Mouse (Mus musculus) heart, embryonic 16.5 days (tissue): ENCODE results near the gene Jmjd4. TPM values are rescaled to one million over a fixed set of nuclear protein-coding genes. Genes with fewer than 3 reads are reported as not detected.

Source experiments
- ATAC-seq: fragments of 200-750 bp; cut with Nextera tagmentation; replicated peaks from 2 replicates; pipeline ENCODE4 v1.8.0; 2017; ENCODE audit warnings: moderate number of reproducible peaks; ENCODE audit not compliant: insufficient read depth, low FRiP score; ENCODE audit errors: extremely low read depth
- H3K27ac ChIP-seq: fragments of 300-500 bp; sonication (generic); 2 replicates; pipeline ENCODE4 v1.5.1; 2014; ENCODE audit warnings: mild to moderate bottlenecking, low read length, control low read depth, moderate library complexity
- H3K27me3 ChIP-seq: fragments of 300-500 bp; sonication (generic); 2 replicates; pipeline ENCODE4 v1.6.1; 2014; ENCODE audit warnings: low read length, mixed read lengths; ENCODE audit not compliant: control insufficient read depth, insufficient read depth
- H3K36me3 ChIP-seq: fragments of 300-500 bp; sonication (generic); 2 replicates; pipeline ENCODE4 v1.6.1; 2014; ENCODE audit not compliant: control insufficient read depth, insufficient read depth
- H3K4me1 ChIP-seq: fragments of 300-500 bp; sonication (generic); 2 replicates; pipeline ENCODE4 v1.6.1; 2014; ENCODE audit warnings: low read length, mixed read lengths; ENCODE audit not compliant: control insufficient read depth, insufficient read depth
- H3K4me2 ChIP-seq: fragments of 300-500 bp; sonication (generic); 2 replicates; pipeline ENCODE4 v1.6.1; 2014; ENCODE audit warnings: low read depth, mild to moderate bottlenecking, control low read depth, low read length
- H3K4me3 ChIP-seq: fragments of 300-500 bp; sonication (generic); 2 replicates; pipeline ENCODE4 v1.5.1; 2014; ENCODE audit warnings: mild to moderate bottlenecking, control low read depth, low read length
- H3K9ac ChIP-seq: fragments of 300-500 bp; sonication (generic); 2 replicates; pipeline ENCODE4 v1.6.1; 2014; ENCODE audit warnings: low read length, control low read depth
- H3K9me3 ChIP-seq: fragments of 300-500 bp; sonication (generic); replicated peaks from 2 replicates; pipeline ENCODE4 v1.6.1; 2016; ENCODE audit warnings: low read length; ENCODE audit not compliant: control insufficient read depth
- WGBS: fragments of 180-500 bp; shearing (Covaris S2); extraction: QIAGEN DNeasy Blood & Tissue Kit; methylation state at CpG from one replicate; pipeline ENCODE4 v1.1.7; 2014; 5-methylcytosine and 5-hydroxymethylcytosine counted together
- polyA plus RNA-seq: library from polyadenylated mRNA; unstranded; fragments of >200 nt; fragmentation: Nextera tagmentation; extraction: Ambion mirVana; gene quantifications from 2 replicates; pipeline ENCODE4 v1.2.1, GENCODE M21; 2015

Jmjd4 gene
- polyA plus RNA-seq, 1 experiment from 2014 or later: 11.1 TPM

DNA sequence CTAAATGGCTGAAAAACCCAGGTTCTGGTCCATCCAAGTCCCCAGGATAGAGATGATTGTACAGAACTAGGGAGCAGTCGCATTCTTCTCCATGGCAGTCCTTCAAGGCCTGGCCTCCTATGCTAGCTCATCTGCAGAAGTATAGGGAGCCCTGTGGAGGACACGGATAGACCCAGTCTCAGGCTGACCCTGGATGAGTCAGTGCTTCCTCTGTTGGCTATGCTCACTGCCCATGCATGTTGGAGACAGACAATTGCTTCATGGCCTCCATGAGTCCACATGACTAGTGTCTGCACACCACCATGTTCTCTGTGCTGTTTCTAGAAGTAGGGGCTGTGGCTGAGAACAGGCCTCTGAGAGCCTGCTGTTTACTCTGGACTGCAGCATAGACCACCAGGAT, 6.5 kb downstream of the Jmjd4 start:
- 83% methylated on average over 2 of the region's 2 CpGs for WGBS
- Histone ChIP-seq H3K27ac (no peak overlapping the region), H3K9me3 (no peaks in the 10 kb centered on the region), H3K9ac (no peak overlapping the region), H3K4me1 (peaks cover 12% of the 10 kb centered on the region), H3K27me3 (no peaks in the 10 kb centered on the region), H3K4me3 (no peak overlapping the region), H3K4me2 (no peak overlapping the region), H3K36me3 (peaks cover 31% of the 10 kb centered on the region)
- ATAC-seq: no peak

DNA sequence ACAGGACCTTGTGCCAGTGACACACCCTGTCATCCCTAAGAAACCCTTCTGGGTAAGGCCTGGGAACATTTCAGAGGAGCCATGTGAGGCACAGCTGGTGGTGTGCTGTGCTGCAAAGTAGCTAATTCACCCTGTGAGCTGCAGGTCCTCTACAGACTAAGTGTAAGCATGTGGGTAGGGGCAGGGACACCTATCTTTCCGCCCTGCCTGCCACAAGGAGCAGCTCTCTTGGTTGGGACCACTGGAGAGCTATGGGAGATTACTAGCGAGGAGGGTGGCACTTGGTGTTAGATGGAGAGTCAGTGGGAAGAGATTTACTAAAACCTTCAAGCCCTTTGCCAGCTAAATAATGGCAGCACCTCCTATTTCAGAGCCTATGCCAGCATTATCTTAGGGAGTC, 7.0 kb downstream of the Jmjd4 start:
- H3K27ac ChIP-seq: no peak overlapping the region
- peaks cover 33% of the 10 kb centered on the region for H3K36me3 ChIP-seq
- no peak for ATAC-seq

DNA sequence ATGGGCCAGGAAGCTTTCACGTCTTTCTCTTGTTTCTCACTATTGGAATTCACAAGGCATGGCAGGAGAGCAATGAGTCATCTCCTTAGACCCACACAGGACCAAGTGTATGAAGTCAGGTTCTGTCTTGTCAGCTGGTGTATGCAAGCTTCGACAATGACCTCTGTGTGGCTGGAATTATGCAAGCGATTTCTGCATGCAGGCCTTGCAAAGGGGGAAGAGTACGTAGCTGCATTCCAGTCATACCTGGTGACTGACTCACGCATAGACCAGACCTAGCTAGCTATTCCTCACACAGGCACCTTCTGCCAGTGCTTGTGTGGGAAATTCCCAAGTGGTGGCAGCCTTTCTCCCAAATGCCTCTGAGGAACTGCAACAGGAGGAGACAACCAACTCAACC, 9.1 kb downstream of the Jmjd4 start:
- WGBS: 16% methylated on average over 5 of the region's 5 CpGs
- H3K27ac ChIP-seq: peak overlapping the region; percentile 90
- H3K9ac ChIP-seq: peak overlapping the region; percentile 57; the same call in 1 of the 2 replicates
- peaks cover 12% of the 10 kb centered on the region for H3K4me1 ChIP-seq
- no peaks in the 10 kb centered on the region for H3K27me3 ChIP-seq
- H3K4me3 ChIP-seq: no peak overlapping the region
- H3K36me3 ChIP-seq: peaks cover 50% of the 10 kb centered on the region
- peak overlapping the region; percentile 26 for H3K4me2 ChIP-seq
- H3K9me3 ChIP-seq: peaks cover 20% of the 10 kb centered on the region
- peak; percentile 96 for ATAC-seq

More for the DNA sequence above, 7.0 kb downstream of the Jmjd4 start:
- Histone ChIP-seq H3K4me2 (no peak overlapping the region), H3K4me3 (no peak overlapping the region), H3K9ac (no peak overlapping the region), H3K9me3 (no peaks in the 10 kb centered on the region), H3K4me1 (peaks cover 12% of the 10 kb centered on the region), H3K27me3 (no peaks in the 10 kb centered on the region)
- WGBS: 90% methylated on average over 2 of the region's 2 CpGs

DNA sequence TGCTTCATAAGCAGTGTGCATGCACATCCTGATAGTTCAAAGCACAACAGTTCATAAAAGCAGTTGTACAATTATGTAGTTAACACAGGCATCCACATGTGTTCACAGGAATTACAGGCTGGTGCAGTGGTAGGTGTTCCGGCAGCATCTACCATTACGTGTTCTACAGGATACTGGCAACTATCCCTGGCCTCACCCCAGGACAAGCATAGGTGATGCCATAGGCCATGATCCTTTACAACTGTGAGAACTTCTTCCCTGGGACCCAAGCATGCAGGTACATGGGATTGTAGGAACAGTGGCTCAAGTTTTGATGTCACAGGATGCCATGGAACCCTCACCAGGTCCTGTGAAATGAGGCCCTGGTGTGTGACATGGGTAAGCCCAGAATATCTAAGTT, 10.6 kb downstream of the Jmjd4 start:
- H3K27ac ChIP-seq: no peak overlapping the region
- H3K9me3 ChIP-seq: peaks cover 27% of the 10 kb centered on the region
- WGBS: 94% methylated on average over 2 of the region's 2 CpGs
- no peak overlapping the region for H3K4me3 ChIP-seq
- H3K36me3 ChIP-seq: peaks cover 50% of the 10 kb centered on the region
- H3K4me1 ChIP-seq: peaks cover 12% of the 10 kb centered on the region
- H3K9ac ChIP-seq: no peak overlapping the region
- ATAC-seq: no peak
- no peaks in the 10 kb centered on the region for H3K27me3 ChIP-seq
- no peak overlapping the region for H3K4me2 ChIP-seq

DNA sequence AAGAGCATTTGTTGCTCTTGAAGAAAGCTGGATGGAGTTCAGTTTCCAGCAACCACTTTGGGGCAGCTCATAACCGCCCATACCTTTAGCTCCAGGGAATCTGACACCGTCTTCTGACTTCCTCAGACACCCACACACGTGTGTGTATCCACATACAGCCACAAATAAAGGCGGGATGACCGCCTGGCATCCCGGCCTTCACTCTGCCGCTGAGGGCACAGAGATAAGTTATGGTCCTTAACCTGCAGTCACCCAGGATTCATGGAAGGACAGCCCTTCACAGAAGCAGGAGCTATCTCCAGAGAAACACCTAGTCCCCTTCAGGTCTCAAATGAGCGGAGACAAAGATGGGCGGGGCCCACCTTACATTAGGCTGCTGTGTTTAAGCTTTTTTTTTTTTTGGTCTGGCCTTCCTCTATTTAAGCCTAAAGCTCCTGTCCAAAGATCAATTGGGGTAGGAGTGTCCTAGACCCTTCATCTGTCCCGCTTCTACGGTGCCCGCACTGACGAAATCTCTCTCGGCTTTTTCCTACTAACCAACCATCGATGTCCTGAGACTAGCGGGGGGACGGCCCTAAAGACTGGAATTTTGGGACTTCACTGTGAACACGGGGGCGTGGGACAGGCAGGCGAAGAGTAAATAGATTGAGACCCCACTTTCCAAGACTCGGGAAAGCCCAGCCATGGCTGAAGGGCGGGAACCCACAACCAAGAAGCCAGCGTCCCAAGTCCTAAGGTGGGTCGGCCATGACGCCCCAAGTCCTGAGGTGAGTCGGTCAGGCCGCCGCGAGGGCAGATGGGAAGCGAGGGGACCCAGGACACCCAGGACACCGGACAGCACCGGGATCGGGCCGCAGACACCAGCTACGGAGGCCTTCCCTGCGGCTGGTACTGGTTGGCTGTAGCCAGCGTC, 21.8 kb downstream of the Jmjd4 start:
- peak overlapping the region; percentile 83 for H3K4me2 ChIP-seq
- ATAC-seq: peak; percentile 63
- WGBS: 5% methylated on average over 37 of the region's 37 CpGs
- H3K4me1 ChIP-seq: peaks cover 11% of the 10 kb centered on the region; the same call in 1 of the 2 replicates
- H3K36me3 ChIP-seq: peaks cover 2% of the 10 kb centered on the region; the same call in 1 of the 2 replicates
- H3K4me3 ChIP-seq: peak overlapping the region; percentile 82
- H3K27me3 ChIP-seq: no peaks in the 10 kb centered on the region
- H3K27ac ChIP-seq: peak overlapping the region; percentile 80
- H3K9me3 ChIP-seq: no peaks in the 10 kb centered on the region
- peak overlapping the region; percentile 88 for H3K9ac ChIP-seq

DNA sequence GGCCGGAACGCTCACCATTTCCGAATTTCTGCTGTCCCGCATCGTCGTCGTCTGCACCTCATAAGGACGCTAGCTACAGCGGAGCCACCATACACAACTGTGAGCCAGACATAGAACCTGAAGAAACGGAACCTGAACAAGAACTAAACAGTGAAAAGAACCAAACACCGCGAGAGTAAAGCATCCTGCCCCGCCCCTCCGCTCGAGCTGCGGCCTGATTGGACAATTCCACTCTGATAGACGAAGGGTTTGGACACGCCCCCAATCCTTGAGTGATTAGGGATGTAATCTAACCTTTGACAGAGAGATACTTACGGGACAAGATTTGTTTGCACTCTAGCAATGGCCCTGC, 22.5 kb downstream of the Jmjd4 start, which contains the start of gene Zfp867:
Zfp867 (minus strand) TSS at position 149 of the 352 bp plus-strand sequence.
- WGBS: under 1% methylated on average over 19 of the region's 19 CpGs
- Histone ChIP-seq H3K36me3 (no peaks in the 10 kb centered on the region), H3K4me3 (peak within 1 kb of the TSS; percentile 82), H3K4me1 (peaks cover 11% of the 10 kb centered on the region; the same call in 1 of the 2 replicates), H3K9ac (peak within 1 kb of the TSS; percentile 88), H3K27ac (peak within 1 kb of the TSS; percentile 80), H3K27me3 (no peaks in the 10 kb centered on the region), H3K4me2 (peak within 1 kb of the TSS; percentile 83), H3K9me3 (no peaks in the 10 kb centered on the region)
- peak; percentile 90 for ATAC-seq

DNA sequence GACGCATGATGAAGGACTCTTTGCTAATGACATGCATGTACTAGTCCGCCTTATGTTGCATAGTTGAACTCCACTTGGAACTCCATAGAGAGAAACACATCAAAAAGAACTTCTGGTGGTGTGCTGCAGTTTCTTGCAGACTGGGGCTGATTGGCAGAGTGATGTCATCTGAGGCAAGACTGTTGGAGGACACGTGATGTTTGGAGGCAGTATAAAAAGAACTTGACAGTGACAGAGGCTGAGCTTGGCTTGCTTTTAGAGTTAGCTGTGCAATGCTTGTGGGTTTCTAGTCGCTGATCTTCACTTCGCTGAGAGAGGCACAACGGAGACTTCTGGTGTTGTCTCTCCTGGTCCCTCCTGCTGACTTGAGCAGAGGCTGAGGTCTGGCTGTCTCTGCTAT, 27.4 kb downstream of the Jmjd4 start:
- H3K36me3 ChIP-seq: no peaks in the 10 kb centered on the region
- no peak overlapping the region for H3K27ac ChIP-seq
- H3K4me3 ChIP-seq: no peak overlapping the region
- 66% methylated on average over 6 of the region's 6 CpGs for WGBS
- no peaks in the 10 kb centered on the region for H3K9me3 ChIP-seq
- no peak overlapping the region for H3K4me2 ChIP-seq
- H3K9ac ChIP-seq: no peak overlapping the region
- H3K4me1 ChIP-seq: peaks cover 4% of the 10 kb centered on the region; the same call in 1 of the 2 replicates
- no peak for ATAC-seq
- peaks cover 2% of the 10 kb centered on the region; the same call in 1 of the 2 replicates for H3K27me3 ChIP-seq

DNA sequence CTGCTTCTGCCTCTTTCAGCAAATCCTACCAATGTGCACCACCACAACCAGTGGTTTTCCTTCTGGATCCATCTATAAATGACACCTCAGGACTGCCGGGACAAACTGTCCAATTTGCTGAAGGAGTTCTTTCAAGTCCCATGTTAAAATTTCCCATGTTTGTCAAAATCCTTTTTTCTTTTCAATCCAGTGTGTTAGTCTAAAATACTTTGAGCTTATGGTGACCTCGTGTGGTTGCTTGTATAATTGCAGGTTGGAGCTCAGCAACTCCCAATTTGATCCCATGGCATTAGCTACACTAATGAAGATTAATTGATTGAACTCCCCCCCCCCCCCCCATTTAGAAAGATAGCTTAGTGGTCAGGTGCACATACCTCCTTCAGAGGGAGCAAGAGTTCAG, 33.4 kb downstream of the Jmjd4 start:
- no peaks in the 10 kb centered on the region for H3K9me3 ChIP-seq
- no peak overlapping the region for H3K9ac ChIP-seq
- no peak for ATAC-seq
- no peak overlapping the region for H3K4me3 ChIP-seq
- peaks cover 2% of the 10 kb centered on the region; the same call in 1 of the 2 replicates for H3K27me3 ChIP-seq
- H3K4me1 ChIP-seq: no peaks in the 10 kb centered on the region
- no peak overlapping the region for H3K4me2 ChIP-seq
- peaks cover 26% of the 10 kb centered on the region for H3K36me3 ChIP-seq
- 5% methylated on average over 2 of the region's 2 CpGs for WGBS
- H3K27ac ChIP-seq: no peak overlapping the region

DNA sequence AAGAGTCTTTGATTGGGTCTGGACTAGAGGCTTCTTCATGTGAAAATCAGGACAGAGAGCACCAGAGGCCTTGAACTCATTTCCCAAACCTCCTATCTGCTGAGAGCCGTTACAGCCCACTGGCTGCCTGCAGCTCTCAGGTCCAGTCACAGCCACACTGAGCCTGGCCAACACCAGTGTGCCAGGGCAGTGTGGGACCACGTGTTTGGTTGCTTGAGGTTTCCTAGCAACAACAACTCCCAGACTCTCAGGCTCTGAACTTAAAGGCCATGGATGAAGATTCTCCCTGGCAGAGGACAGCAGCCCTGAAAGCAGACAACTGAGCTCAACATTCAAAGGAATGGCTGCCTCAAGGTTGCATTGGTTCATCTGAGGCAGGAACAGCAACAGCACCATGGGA, 35.8 kb downstream of the Jmjd4 start:
- no peaks in the 10 kb centered on the region for H3K9me3 ChIP-seq
- no peak overlapping the region for H3K9ac ChIP-seq
- no peak for ATAC-seq
- H3K36me3 ChIP-seq: peaks cover 37% of the 10 kb centered on the region
- WGBS: 48% methylated on average over 2 of the region's 2 CpGs
- H3K4me3 ChIP-seq: no peak overlapping the region
- H3K27me3 ChIP-seq: no peaks in the 10 kb centered on the region
- no peaks in the 10 kb centered on the region for H3K4me1 ChIP-seq
- no peak overlapping the region for H3K27ac ChIP-seq
- no peak overlapping the region for H3K4me2 ChIP-seq
